Mouse (Mus musculus) urinary bladder, adult 2 months (tissue): Measurements from ENCODE around the gene Ankrd13c. TPM values are rescaled to one million over a fixed set of nuclear protein-coding genes. Genes with fewer than 3 reads are reported as not detected.
"Not testable (repeated sequence)": the region's sequence is repeated elsewhere in the genome, so short reads cannot be mapped to it uniquely, and the experiment has no call there.

Experiments
- DNase-seq: peaks from one replicate; pipeline ENCODE4 v3.0.0; 2022; ENCODE audit warnings: low spot score
- polyA plus RNA-seq: library from polyadenylated mRNA; depleted of rRNA; stranded (reverse); fragments of >200 nt; gene quantifications from 2 replicates; pipeline ENCODE4 v1.2.3, GENCODE M21; 2012; rRNA removed

Gene Ankrd13c
- polyA plus RNA-seq: 23.7 and 25.0 TPM in 2 replicates

GRCm38 (mm10) chr3:157946843-157947358, at the start of gene Ankrd13c:
Gene Ankrd13c (plus strand): TSS chr3:157947239.
- DNase-seq: peak; percentile 89

- no peak for DNase-seq
Measured at GRCm38 (mm10) chr3:157897645-157898044, 49.4 kb upstream of the Ankrd13c start.

- no peak for DNase-seq
Measured at GRCm38 (mm10) chr3:157899986-157900385, 47.1 kb upstream of the Ankrd13c start.

- DNase-seq: no peak
Measured at GRCm38 (mm10) chr3:157901721-157902120, 45.3 kb upstream of the Ankrd13c start.

GRCm38 (mm10) chr3:157908166-157908565, 38.9 kb upstream of the Ankrd13c start:
- no peak for DNase-seq

- DNase-seq: no peak
Measured at GRCm38 (mm10) chr3:157910262-157910661, 36.8 kb upstream of the Ankrd13c start.

GRCm38 (mm10) chr3:157912155-157912554, 34.9 kb upstream of the Ankrd13c start:
- DNase-seq: no peak

- no peak for DNase-seq
Measured at GRCm38 (mm10) chr3:157916336-157916735, 30.7 kb upstream of the Ankrd13c start.

- no peak for DNase-seq
Measured at GRCm38 (mm10) chr3:157921376-157921775, 25.7 kb upstream of the Ankrd13c start.

- no peak for DNase-seq
Measured at GRCm38 (mm10) chr3:157923268-157923835, 23.7 kb upstream of the Ankrd13c start.

- peak; percentile 72 for DNase-seq
Measured at GRCm38 (mm10) chr3:157924692-157925328, 22.2 kb upstream of the Ankrd13c start, which contains the start of gene Cth. Gene Cth (minus strand): TSS chr3:157925077.

GRCm38 (mm10) chr3:157925706-157926510, 21.1 kb upstream of the Ankrd13c start:
- no peak for DNase-seq

GRCm38 (mm10) chr3:157926761-157927160, 20.3 kb upstream of the Ankrd13c start:
- DNase-seq: no peak

- no peak for DNase-seq
Measured at GRCm38 (mm10) chr3:157928731-157929130, 18.3 kb upstream of the Ankrd13c start.

- no peak for DNase-seq
Measured at GRCm38 (mm10) chr3:157929417-157929816, 17.6 kb upstream of the Ankrd13c start.

GRCm38 (mm10) chr3:157931592-157931991, 15.4 kb upstream of the Ankrd13c start:
- DNase-seq: no peak

GRCm38 (mm10) chr3:157932074-157932473, 15.0 kb upstream of the Ankrd13c start:
- DNase-seq: no peak

- not testable (repeated sequence) for DNase-seq
Measured at GRCm38 (mm10) chr3:157933223-157933622, 13.8 kb upstream of the Ankrd13c start.

- no peak for DNase-seq
Measured at GRCm38 (mm10) chr3:157934301-157934823, 12.7 kb upstream of the Ankrd13c start.

GRCm38 (mm10) chr3:157938585-157938984, 8.5 kb upstream of the Ankrd13c start:
- no peak for DNase-seq

- DNase-seq: peak; percentile 57
Measured at GRCm38 (mm10) chr3:157947383-157948280, 593 bp downstream of the Ankrd13c start.
